Mouse (Mus musculus): ENCODE measurements around the gene Sbf2.

DNA sequence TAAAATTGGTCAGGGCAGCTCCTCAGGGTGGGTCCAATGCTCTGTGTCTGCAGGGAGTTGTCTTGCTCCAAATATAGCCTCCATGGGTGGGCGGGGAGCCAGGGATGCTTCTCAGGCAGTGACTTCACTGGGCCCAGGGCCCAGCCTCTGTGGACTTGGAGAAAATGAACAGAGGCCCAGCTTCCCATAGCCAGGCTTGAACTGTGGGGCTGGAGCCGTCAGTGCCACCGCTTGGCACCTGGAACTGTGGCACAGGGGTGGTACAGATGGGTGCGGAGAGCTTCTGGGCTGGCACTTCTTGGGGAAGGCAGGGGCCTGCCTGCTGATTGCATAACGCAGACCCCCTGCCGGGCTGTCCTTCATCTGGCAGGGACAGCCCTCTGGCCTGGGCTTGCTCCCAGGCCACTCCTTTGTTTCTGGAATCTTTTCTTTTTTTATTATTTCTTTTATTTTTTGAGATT is 326.0 kb downstream of the Sbf2 start:
- no peak for TF ChIP-seq CTCF (IDR thresholded peaks at IDR 0.05; ENCODE audit: borderline replicate concordance, control insufficient read depth, extremely low read depth, insufficient read depth, low read length, poor library complexity)
- TF ChIP-seq POLR2A (IDR thresholded peaks at IDR 0.05; ENCODE audit: control insufficient read depth, extremely low read depth, insufficient read depth, low read length, poor library complexity), result no peak

Data from thymus, adult 2 months (tissue).